Mouse (Mus musculus) bone marrow macrophage, adult 2 months (primary cell): ENCODE data around the gene Cyp2u1.

Experiments
- CTCF ChIP-seq: IDR thresholded peaks from 2 replicates; pipeline ENCODE4 v1.5.1; 2012; ENCODE audit warnings: low read depth, mild to moderate bottlenecking, low read length, moderate library complexity
- POLR2A ChIP-seq: IDR thresholded peaks from 2 replicates; pipeline ENCODE4 v1.6.1; 2012; ENCODE audit warnings: mild to moderate bottlenecking, low read depth, low read length, borderline replicate concordance

GRCm38 (mm10) chr3:131291890-131292289 lies 11.1 kb downstream of the Cyp2u1 start:
- TF ChIP-seq CTCF (no peak), POLR2A (no peak)
